Mouse (Mus musculus): ENCODE data around the gene Fam173a. TPM values are rescaled to one million over a fixed set of nuclear protein-coding genes. Genes with fewer than 3 reads are reported as not detected.
A peak's percentile ranks its signal among the peaks of the same experiment; 100 is the strongest.

Gene Fam173a
- polyA plus RNA-seq, 1 experiment from 2014 or later = 89.8 TPM

DNA sequence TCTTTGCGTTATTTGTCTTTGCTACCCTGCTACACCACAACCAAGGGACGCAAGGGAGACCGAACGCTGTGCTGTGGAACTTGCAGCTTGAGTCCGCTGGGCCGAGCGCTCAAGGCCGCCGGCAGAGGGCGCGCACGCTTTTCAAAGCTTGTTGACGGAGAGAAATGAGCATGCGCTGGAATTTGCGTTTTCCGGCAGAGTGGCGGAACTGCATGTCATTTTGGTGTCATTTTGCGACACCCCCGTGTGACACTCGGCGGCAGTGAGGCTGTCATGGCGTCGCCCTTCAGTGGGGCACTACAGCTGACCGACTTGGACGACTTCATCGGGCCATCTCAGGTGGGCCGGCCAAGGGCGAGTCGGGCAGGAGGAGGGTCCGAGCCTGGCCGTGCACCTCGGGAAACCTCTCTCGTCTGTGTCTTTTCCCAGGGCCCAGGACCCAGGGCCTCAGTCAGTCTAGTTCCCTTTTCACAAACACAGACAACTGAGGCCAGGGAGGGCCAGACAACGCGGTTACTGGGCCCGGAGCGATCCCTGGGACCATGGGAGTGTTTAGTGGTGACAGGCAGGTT, 19.1 kb downstream of the Fam173a start, which contains the start of gene Narfl:
TSS of gene Narfl (plus strand) at position 228 of the 572 bp plus-strand sequence.
- Histone ChIP-seq H3K4me3 (replicated peaks) (peak within 1 kb of the TSS; percentile 76), H3K4me1 (replicated peaks) (peaks cover 9% of the 10 kb centered on the region), H3K9me3 (no peaks in the 10 kb centered on the region), H3K27ac (no peak within 1 kb of the TSS), H3K36me3 (peaks cover 17% of the 10 kb centered on the region), H3K9ac (replicated peaks) (peak within 1 kb of the TSS; percentile 80), H3K4me2 (replicated peaks) (peak within 1 kb of the TSS; percentile 79), H3K27me3 (0 out of 2 replicates have a peak, but pooled peaks cover 7% of the 10 kb centered on the region)
- ATAC-seq = peak; percentile 91
- WGBS = under 1% methylated on average over 37 of the region's 37 CpGs

DNA sequence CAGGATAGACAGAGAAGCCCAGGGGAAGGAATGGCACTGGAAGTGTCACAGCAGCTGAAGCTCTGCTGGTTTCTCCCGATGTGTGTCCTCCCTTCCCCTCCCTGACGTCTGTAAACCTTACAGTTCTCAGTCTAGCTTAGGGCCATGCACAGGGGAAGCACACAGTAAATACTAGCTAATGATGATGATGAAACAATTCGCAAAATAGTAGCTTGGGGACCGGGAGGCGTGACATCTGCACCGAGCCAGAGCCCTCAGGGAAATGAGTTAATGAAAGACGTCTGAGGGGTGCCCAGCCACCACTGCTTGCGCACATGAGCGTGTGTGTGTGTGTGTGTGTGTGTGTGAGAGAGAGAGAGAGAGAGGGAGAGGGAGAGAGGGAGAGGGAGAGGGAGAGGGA, 23.4 kb downstream of the Fam173a start:
- no peak overlapping the region for H3K4me3 ChIP-seq (replicated peaks)
- H3K27me3 ChIP-seq = peaks cover 22% of the 10 kb centered on the region; the same call in 1 of the 2 replicates
- no peaks in the 10 kb centered on the region for H3K9me3 ChIP-seq
- no peak overlapping the region for H3K4me2 ChIP-seq (replicated peaks)
- no peaks in the 10 kb centered on the region for H3K36me3 ChIP-seq
- no peak overlapping the region for H3K9ac ChIP-seq (replicated peaks)
- H3K27ac ChIP-seq = no peak overlapping the region
- ATAC-seq = no peak
- WGBS = 66% methylated on average over 9 of the region's 9 CpGs
- peaks cover 5% of the 10 kb centered on the region for H3K4me1 ChIP-seq (replicated peaks)

DNA sequence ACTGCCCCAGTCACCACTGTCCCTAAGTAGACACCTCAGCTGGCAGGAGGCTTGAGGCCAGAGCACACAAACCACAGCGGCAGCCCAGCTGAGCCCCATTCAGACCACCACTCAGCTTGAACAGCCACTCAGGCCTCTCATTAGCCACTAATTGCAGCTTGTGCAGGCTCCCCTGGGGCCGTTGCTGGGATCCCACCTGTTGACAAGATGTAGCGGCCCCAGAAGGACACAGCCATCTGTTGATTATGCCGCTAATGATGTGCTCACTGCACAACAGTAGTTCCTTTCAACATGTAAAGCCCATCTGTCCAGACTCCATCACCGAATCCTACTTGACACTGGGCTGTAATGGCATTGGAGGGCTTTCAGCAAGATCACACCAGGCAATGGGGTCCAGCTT, 26.8 kb downstream of the Fam173a start:
- Histone ChIP-seq H3K4me2 (replicated peaks) (no peak overlapping the region), H3K27me3 (peaks cover 28% of the 10 kb centered on the region), H3K4me1 (replicated peaks) (no peaks in the 10 kb centered on the region), H3K27ac (no peak overlapping the region), H3K9me3 (no peaks in the 10 kb centered on the region), H3K4me3 (replicated peaks) (no peak overlapping the region), H3K36me3 (no peaks in the 10 kb centered on the region), H3K9ac (replicated peaks) (no peak overlapping the region)
- WGBS = 49% methylated on average over 5 of the region's 5 CpGs
- ATAC-seq = peak; percentile 56

DNA sequence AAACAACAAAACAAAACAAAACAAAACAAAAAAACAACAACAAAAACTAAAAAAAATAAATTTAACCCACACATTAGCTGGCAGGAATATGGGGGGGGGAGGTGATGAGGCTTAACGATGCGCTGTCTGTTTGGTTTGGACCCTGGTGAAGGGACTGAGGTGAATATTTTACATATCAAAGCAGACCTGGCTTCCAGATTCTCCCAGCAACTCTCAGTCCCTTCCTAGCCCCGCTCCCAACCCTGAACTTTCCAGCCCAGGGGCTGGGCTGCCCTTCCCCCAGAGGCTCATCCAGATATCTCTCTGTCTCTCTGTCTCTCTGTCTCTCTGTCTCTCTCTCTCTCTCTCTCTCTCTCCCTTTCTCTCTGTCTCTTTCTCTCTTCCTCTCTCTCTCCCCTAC, 30.1 kb downstream of the Fam173a start:
- Histone ChIP-seq H3K9me3 (no peaks in the 10 kb centered on the region), H3K4me3 (replicated peaks) (no peak overlapping the region), H3K4me2 (replicated peaks) (no peak overlapping the region), H3K36me3 (no peaks in the 10 kb centered on the region), H3K27ac (no peak overlapping the region), H3K27me3 (peaks cover 39% of the 10 kb centered on the region), H3K9ac (replicated peaks) (no peak overlapping the region), H3K4me1 (replicated peaks) (no peaks in the 10 kb centered on the region)
- 25% methylated on average over 3 of the region's 3 CpGs for WGBS
- no peak for ATAC-seq

DNA sequence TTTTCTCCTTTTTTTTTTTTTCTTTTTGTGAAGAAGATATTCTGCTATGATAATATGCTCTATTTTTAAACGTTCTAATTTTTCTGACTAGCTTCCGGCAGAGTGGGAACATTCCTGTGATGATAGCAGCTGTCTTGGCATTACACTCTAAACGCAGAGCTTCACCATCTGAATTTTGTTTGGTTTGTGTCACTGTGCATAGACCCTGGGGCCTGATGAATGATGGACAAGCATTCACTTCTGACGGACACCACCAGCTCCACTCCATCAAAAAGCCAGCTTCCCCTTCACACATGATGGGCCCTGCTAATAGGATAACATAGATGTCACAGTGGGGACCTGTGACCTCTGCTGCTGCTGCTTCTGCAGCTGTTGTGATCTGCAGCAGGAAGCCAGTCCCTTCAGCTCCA, 31.1 kb downstream of the Fam173a start:
- Histone ChIP-seq H3K9me3 (no peaks in the 10 kb centered on the region), H3K4me2 (replicated peaks) (no peak overlapping the region), H3K4me3 (replicated peaks) (no peak overlapping the region), H3K27me3 (peaks cover 29% of the 10 kb centered on the region), H3K4me1 (replicated peaks) (no peaks in the 10 kb centered on the region), H3K27ac (no peak overlapping the region), H3K36me3 (no peaks in the 10 kb centered on the region), H3K9ac (replicated peaks) (no peak overlapping the region)
- no peak for ATAC-seq
- WGBS = 38% methylated on average over 4 of the region's 4 CpGs

DNA sequence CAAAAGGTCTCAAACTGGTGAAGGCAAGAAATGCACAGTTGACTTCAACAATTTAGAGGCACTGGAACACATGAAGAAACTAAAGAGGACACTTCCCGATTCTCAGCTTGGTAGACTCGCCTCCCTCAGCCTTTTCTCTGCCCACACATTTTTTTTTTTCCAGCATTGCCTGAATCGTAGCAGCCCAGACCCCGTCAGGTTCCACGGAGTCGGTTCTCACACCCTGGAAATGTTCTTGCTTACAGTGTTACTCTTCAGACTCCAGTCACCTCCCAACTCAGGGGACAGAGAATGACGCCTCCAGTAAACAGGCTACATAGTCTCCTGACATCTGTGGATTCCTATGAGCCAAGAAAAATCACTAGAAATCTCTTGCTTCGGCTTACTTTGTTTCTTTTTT, 32.6 kb downstream of the Fam173a start:
- Histone ChIP-seq H3K4me2 (replicated peaks) (no peak overlapping the region), H3K4me1 (replicated peaks) (no peaks in the 10 kb centered on the region), H3K9me3 (no peaks in the 10 kb centered on the region), H3K27me3 (peaks cover 34% of the 10 kb centered on the region), H3K9ac (replicated peaks) (no peak overlapping the region), H3K4me3 (replicated peaks) (no peak overlapping the region), H3K36me3 (no peaks in the 10 kb centered on the region), H3K27ac (no peak overlapping the region)
- no peak for ATAC-seq
- 79% methylated on average over 8 of the region's 8 CpGs for WGBS

DNA sequence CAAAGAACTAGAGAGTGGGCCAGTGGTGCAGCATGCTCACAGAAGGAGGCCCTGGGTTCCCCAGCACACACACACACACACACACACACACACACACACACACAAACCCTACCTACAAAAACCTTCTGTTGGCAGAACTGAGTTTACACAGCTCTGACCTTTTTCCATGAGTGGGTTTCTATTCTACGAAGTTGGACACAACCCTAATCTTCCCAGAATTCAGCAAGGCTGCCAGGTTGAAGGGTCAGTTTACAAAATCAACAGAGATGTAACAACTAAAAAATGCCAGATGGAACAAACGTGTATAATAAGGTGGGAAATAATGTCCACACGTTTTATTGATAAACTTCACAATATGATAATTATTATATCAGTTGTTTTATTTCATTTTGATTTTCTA, 35.0 kb downstream of the Fam173a start:
- Histone ChIP-seq H3K4me2 (replicated peaks) (no peak overlapping the region), H3K36me3 (no peaks in the 10 kb centered on the region), H3K9ac (replicated peaks) (no peak overlapping the region), H3K27ac (no peak overlapping the region), H3K9me3 (no peaks in the 10 kb centered on the region), H3K4me3 (replicated peaks) (no peak overlapping the region), H3K4me1 (replicated peaks) (no peaks in the 10 kb centered on the region), H3K27me3 (peaks cover 31% of the 10 kb centered on the region)
- ATAC-seq = no peak
- 80% methylated on average over 3 of the region's 3 CpGs for WGBS

- no peak for ATAC-seq
- Histone ChIP-seq H3K4me3 (replicated peaks) (no peak overlapping the region), H3K4me2 (replicated peaks) (no peak overlapping the region), H3K27ac (no peak overlapping the region), H3K4me1 (replicated peaks) (0 out of 2 replicates have a peak, but pooled peaks cover 2% of the 10 kb centered on the region), H3K27me3 (peaks cover 31% of the 10 kb centered on the region), H3K36me3 (no peaks in the 10 kb centered on the region), H3K9ac (replicated peaks) (no peak overlapping the region), H3K9me3 (no peaks in the 10 kb centered on the region)
- 80% methylated on average over 9 of the region's 9 CpGs for WGBS
These were observed 36.1 kb downstream of the Fam173a start for GRCm38 (mm10) chr17:25756378-25757242.

GRCm38 (mm10) chr17:25755627-25756377, 36.9 kb downstream of the Fam173a start:
- Histone ChIP-seq H3K4me1 (replicated peaks) (0 out of 2 replicates have a peak, but pooled peaks cover 7% of the 10 kb centered on the region), H3K27ac (no peak overlapping the region), H3K27me3 (peaks cover 27% of the 10 kb centered on the region), H3K4me3 (replicated peaks) (no peak overlapping the region), H3K36me3 (no peaks in the 10 kb centered on the region), H3K4me2 (replicated peaks) (no peak overlapping the region), H3K9me3 (no peaks in the 10 kb centered on the region), H3K9ac (replicated peaks) (no peak overlapping the region)
- ATAC-seq = no peak
- 71% methylated on average over 4 of the region's 4 CpGs for WGBS

DNA sequence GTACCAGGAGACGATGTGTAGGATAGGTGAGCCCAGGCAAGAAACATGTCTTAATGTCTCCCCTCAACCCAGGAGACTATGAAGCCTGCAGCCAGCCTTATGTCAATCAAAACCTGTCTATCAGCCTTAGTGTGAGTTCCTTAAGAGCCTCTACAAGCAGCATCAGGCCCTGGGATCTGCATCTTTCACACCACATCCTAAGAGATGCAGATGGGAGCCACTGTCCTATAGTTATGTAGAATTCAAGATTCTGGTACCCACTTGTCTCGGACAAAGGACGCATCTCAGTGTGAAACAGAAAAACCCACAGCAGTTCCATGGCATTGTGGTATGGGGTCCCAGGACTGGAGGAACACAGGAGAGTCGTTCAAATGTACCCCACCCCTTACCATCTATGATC, 37.6 kb downstream of the Fam173a start:
- Histone ChIP-seq H3K4me2 (replicated peaks) (no peak overlapping the region), H3K4me3 (replicated peaks) (no peak overlapping the region), H3K36me3 (no peaks in the 10 kb centered on the region), H3K27me3 (peaks cover 22% of the 10 kb centered on the region), H3K9ac (replicated peaks) (no peak overlapping the region), H3K27ac (no peak overlapping the region), H3K4me1 (replicated peaks) (0 out of 2 replicates have a peak, but pooled peaks cover 7% of the 10 kb centered on the region), H3K9me3 (no peaks in the 10 kb centered on the region)
- WGBS = 85% methylated on average over 4 of the region's 4 CpGs
- ATAC-seq = no peak

DNA sequence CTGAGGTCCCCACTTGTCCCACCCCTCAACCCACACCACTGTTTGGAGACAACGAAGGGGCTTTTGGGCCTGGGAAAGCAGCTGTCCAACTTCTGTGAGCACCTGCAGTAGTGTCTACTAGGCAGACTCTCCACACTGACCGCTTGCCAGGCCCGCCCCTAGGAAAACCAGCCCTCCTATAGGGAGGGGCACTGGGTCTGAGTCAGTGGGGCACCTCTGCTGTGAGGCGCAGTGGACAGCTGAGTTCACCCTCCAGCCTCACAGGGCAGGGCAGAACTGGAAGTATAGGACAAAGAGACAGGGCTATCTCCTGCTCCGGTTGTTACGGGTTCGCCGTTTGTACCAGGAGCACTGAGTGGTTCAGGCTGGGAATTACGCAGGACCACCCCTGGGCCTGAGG, 38.5 kb downstream of the Fam173a start, which contains the start of gene Msln:
TSS of gene Msln (minus strand) at position 138 of the 400 bp plus-strand sequence.
- Histone ChIP-seq H3K27me3 (peaks cover 15% of the 10 kb centered on the region), H3K9ac (replicated peaks) (no peak within 1 kb of the TSS), H3K9me3 (no peaks in the 10 kb centered on the region), H3K27ac (no peak within 1 kb of the TSS), H3K4me1 (replicated peaks) (0 out of 2 replicates have a peak, but pooled peaks cover 7% of the 10 kb centered on the region), H3K4me2 (replicated peaks) (no peak within 1 kb of the TSS), H3K4me3 (replicated peaks) (no peak within 1 kb of the TSS), H3K36me3 (no peaks in the 10 kb centered on the region)
- 85% methylated on average over 9 of the region's 9 CpGs for WGBS
- no peak for ATAC-seq
